Mouse (Mus musculus) urinary bladder, adult 18-20 months (tissue): ENCODE data around the gene Olfr1280.
"Not testable (repeated sequence)": the region's sequence is repeated elsewhere in the genome, so short reads cannot be mapped to it uniquely, and the experiment has no call there.

ENCODE experiments used
- DNase-seq, 2 experiments: peaks; one replicate each; pipeline ENCODE4 v3.0.0; 2022; ENCODE audit warnings: low spot score in 2 of 2, mixed read lengths in 2 of 2

Gene Olfr1280

DNA sequence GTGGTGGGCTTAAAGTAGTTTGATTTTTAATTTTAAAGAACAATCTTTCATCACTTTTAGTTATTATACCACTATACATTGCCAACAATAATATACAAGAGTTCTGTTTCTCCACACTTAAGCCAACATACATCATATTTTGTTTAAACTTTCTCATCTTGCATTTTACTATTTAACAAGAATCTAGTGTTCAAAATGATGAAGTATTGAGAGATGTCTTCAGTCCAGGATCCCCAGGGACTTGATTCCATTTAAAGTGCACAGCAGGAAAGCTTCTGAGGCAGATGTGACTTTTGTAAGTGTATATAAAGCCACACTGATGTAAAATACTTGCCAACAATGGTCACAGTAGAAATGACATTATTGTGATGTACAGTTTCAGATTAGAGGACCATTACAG, at the start of gene Olfr1280:
Gene Olfr1280, plus strand, starts transcription at position 301 of the 400 bp plus-strand sequence.
- no peak for DNase-seq

DNA sequence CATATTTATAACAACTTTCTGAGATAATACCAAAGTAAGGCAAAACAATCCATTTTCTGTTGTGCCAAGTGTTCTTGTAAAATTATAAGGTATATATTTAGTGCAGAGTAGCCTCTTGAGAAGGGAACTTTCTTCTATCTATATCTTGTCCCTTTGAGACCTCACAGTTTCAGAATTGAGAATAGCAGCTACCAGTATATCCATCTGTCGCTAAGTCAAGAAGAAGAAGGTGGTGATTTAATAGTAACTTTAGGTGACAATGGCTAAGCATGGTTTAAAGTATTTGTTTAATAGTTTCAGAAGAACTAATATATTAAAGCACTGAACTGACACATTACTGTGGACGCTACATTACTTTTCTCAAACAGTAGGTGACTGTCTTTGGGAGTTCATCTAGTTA, 39.8 kb upstream of the Olfr1280 start, which contains the start of gene Olfr1277:
Gene Olfr1277, minus strand, starts transcription at position 101 of the 400 bp plus-strand sequence.
- DNase-seq: no peak

DNA sequence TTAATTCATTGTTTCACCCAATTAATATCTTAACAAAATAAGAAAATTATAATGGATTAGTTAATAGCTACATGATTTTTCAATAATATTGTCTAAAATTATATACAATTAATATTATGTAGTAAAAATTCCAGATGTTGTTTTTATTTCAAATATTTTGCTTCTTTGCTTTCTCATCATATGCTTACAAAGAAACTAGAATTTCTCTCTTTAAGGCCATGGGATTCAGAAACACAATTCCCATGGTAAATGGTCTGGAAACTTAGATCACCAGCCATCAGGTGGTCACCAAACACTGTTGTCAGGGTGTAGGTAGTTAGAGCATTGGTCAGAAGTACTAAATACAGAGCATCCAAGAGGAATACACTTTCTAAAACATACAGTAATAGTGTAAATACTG, 24.0 kb upstream of the Olfr1280 start, which contains the start of gene Olfr1278:
Gene Olfr1278, plus strand, starts transcription at position 301 of the 400 bp plus-strand sequence.
- DNase-seq: no peak

DNA sequence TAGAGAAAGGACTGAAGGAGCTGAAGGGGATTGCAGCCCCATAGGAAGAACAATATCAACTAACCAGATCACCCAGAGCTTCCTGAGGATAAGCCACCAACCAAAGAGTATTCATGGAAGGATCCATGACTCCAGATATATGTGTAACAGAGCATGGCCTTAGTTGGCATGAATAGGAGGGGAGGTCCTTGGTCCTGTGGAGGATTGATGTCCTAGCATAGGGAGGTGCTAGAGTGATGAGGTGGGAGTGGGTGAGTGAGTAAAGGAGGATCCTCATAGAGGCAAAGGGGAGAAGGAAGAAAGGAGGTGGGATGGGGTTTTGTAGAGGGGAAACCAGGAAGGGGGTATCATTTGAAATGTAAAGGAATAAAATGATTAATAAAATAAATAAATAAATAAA, 15.3 kb upstream of the Olfr1280 start:
- DNase-seq: no peak

DNA sequence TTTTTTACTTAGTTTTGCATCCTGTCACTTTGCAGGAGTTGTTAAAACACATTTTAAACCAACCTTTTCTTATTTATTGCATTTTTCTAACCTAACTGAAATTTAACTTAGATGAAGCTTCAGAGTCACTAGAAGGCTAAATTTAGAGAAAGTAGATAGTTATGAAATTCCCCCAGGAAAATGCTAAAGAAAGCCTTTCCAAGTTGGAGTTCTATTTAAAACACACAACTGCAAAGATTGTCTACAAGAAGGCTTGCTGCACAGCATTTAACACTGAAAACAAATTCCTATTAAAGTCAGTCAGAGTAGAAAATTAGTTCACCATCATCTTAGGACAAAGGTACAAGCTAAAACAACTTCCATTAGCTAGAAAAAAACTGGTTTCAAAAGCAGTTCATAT, 13.4 kb upstream of the Olfr1280 start, which contains the start of gene Olfr1279:
Gene Olfr1279, plus strand, starts transcription at position 262 of the 400 bp plus-strand sequence.
- DNase-seq: no peak

DNA sequence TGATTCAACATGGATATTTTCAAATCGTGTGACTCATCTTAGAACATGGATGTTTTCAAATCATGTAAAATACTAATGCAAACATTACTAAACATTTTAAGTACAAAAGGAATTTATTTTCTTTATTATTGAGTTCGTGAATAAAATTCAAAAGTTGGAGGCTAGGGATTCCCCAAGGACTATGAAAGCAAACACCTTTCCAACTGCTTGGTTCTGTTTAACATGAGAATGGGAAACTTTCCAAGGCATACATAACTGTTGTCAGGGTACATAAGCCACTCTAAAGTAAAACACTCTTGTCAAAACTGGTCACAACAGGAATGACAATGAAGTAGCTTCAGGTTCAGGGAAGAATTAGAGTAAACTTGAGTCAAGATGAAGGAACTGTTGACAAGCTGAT, 12.4 kb downstream of the Olfr1280 start, which contains the start of gene Olfr1281:
Gene Olfr1281, plus strand, starts transcription at position 301 of the 400 bp plus-strand sequence.
- no peak for DNase-seq

DNA sequence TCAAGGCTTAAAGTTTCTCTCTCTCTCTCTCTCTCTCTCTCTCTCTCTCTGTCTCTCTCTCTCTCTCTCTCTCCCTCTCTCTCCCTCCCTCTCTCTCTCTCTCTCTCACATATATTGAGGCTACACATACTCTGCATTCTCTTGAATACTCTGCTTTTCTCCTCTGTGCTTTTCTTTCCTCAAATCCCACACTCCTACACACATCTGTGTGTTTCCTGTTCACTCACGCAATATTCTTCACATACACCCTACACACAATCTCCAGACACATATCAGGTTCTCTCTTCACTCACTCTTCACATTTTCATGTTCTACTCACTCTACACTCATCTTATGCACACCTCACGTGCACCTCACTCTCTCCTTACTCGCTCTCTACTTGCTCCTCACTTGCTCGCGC, 19.9 kb downstream of the Olfr1280 start:
- not testable (repeated sequence) for DNase-seq

DNA sequence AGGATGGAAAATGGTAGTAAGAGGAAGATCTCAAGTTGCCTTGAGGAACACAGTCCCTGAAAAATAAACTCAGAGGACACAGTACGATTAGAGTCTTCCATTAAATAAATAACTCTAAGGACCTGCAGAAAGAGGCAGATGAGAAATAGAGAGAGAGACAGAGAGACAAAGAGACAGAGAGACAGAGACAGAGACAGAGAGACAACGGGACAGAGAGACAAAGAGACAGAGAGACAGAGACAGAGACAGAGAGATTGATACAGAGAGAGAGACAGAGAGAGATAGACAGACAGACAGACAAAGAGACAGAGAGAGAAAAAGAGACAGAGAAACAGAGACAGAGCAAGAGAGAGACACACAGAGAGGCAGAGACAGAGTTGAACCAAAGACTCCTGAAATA, 22.2 kb downstream of the Olfr1280 start, which contains the start of gene Olfr1282:
Gene Olfr1282, minus strand, starts transcription at position 101 of the 400 bp plus-strand sequence.
- no peak for DNase-seq

DNA sequence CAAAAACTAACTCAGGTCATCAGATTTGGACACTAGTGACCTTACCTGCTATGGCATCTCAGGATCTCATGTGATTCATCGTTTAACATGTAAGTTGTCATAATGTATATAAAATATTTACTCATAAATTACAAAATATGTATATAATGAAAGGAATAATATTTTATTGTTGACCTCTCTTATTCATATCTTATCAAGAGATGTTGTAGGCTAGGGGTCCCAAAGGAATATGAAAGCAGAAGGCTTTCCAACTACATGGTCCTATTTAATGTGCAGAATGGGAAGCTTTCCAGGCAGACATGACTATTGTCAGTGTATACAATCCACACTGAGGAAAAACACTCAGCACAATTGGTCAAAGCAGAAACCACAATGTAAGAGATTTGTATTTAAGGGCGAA, 52.7 kb downstream of the Olfr1280 start, which contains the start of gene Olfr1283:
Gene Olfr1283, plus strand, starts transcription at position 301 of the 400 bp plus-strand sequence.
- no peak for DNase-seq

DNA sequence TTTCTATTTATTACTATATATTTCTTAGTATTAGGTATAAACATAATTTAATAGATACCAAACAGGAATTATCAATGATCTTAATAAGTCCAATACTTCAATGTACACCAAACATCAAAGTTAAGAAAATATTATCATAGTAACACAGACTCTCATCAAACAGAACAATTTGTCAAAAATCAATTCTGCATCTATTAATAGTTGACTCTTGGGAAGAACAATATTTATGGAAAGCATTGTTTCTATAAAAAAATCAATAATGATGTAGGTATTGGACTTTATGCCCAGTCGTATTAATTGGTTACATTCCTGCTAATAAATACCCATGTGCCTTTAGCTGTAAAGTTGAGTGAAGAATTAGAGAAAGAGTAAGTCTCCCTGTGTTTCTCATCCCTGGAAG, 61.4 kb downstream of the Olfr1280 start, which contains the start of gene Olfr1284:
Gene Olfr1284, plus strand, starts transcription at position 301 of the 400 bp plus-strand sequence.
- no peak for DNase-seq
